Mouse (Mus musculus) effector memory CD4-positive, alpha-beta T cell, adult 7 months (primary cell): ENCODE results near the gene Dbx2. TPM values are rescaled to one million over a fixed set of nuclear protein-coding genes. Genes with fewer than 3 reads are reported as not detected.

Experiments
- polyA plus RNA-seq: library from polyadenylated mRNA; unstranded; fragments of 100-300 nt; shearing (Covaris generic); gene quantifications from one replicate; pipeline ENCODE4 v1.2.1, GENCODE M21; 2017

Gene Dbx2
- polyA plus RNA-seq = not detected

GRCm38 (mm10) chr15:95655860-95656259 lies at the start of gene Dbx2:
Gene Dbx2, minus strand, starts transcription at chr15:95655960.

Other genes with a start within 250 kb of the Dbx2 start
- gene Nell2, start 127.4 kb downstream of the Dbx2 start, polyA plus RNA-seq = not detected
- 35.5 TPM for gene Ano6, start 134.9 kb upstream of the Dbx2 start, polyA plus RNA-seq